Mouse (Mus musculus): ENCODE data around the gene Dpf3. TPM values are rescaled to one million over a fixed set of nuclear protein-coding genes. Genes with fewer than 3 reads are reported as not detected.

Dpf3 gene
- polyA plus RNA-seq, 1 experiment from 2014 or later: 29.4 TPM

DNA sequence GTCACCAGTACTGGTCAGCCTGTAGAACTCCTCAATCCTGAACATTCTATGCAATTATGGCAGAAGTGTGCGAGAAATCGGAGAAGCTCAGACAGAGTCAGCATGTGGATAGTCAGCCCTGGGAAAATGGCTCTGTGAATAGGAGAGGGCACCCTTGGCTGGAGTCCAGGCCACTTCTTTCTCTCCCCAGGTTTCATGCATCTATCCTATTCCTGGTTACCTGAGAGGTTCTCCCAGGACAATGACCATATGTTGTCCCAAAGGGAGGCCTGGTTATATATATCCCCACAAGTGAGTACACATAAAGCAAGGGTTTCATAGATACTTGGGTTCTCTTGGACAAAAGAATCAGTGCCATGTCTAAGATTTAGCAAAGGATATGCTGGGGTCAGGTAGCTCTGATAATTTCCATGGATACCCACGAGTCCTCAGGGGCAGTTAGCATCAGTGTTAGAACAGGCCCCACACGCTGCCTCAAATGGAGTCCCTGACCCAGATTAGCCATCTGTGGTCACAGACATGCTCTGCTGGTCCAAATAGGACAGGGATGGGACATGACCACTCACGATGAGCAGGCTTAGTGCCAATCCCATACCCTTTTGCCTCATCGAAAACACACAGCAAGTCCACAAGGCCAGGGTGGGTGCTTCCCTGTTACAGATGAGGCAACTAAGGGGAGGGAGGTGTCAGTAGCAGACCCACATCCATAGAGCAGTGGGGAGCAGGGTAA is 203.8 kb downstream of the Dpf3 start:
- H3K36me3 ChIP-seq: peaks cover 29% of the 10 kb centered on the region
- DNase-seq (ENCODE audit: low spot score): no peak
- no peak overlapping the region for H3K27ac ChIP-seq
- H3K9me3 ChIP-seq: no peaks in the 10 kb centered on the region
- 92% methylated on average over 6 of the region's 6 CpGs for WGBS
- H3K4me3 ChIP-seq: no peak overlapping the region
- H3K4me1 ChIP-seq: peaks cover 27% of the 10 kb centered on the region
- no peaks in the 10 kb centered on the region for H3K27me3 ChIP-seq (ENCODE audit: insufficient read depth, poor library complexity, severe bottlenecking)

DNA sequence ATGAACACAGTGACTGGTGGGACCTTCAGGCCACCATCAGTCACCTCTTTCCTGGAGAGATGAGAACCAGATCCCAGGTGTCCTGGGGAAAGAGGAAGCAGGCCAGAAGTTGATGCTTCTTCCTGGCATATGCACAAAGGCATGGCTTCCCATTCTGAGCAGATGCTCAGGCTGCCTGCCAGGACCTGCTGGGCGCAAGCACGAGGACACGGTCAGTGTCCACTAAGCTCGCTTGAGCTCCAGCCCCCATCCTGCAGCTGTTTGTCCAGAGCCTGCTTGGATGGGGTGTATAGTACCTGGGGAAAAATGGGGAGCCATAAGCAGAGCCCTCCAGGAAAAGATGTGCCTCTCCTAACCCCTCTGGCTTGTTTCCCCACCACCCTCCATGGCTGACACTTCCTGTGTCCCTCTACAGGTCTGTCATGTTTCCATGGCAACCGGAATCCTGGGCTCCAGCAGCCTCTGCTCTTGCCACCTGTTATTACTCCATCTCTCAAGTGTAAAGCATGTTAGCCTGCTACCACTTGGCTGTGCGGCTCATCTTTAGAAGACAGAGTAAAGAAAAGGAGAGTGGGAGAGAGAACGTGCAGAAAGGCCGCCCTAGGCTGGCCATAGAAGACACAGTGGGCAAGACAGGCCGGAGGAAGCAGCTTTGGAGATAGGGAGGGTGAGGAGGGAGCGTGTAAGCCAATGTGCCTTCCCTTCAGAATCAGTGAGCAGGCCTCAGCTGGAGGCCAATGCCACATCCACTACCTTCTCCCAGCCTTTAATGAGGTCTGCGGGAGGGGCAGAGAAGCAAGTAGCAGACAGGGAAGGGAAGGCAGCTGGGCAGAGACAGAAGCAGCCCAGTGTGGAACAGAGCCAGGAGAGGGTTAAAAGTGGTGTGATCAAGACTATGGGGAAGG is 209.7 kb downstream of the Dpf3 start:
- Histone ChIP-seq H3K27ac (no peak overlapping the region), H3K9me3 (no peaks in the 10 kb centered on the region), H3K4me1 (peaks cover 27% of the 10 kb centered on the region), H3K36me3 (peaks cover 16% of the 10 kb centered on the region), H3K4me3 (no peak overlapping the region), H3K27me3 (ENCODE audit: insufficient read depth, poor library complexity, severe bottlenecking) (no peaks in the 10 kb centered on the region)
- DNase-seq (ENCODE audit: low spot score): no peak
- 69% methylated on average over 11 of the region's 11 CpGs for WGBS

DNA sequence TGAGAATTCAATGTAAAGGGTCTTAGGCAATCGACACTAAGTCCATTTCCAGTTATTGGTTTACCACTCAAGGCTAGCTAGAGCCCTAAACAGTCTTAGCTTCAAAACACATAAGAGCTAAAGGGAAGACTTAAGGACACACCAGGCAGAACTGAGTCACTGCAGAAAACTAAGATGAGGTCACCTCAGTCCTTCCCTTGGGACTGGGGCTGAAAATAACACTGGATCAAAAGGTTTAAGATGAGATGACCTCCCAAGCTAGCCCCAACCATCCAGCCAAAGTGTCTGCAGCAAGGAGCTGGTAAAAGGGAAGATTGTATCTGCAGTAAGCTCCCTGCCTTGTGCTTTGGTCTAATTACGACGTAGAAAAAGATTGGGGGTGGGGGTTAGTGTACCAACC is 216.3 kb downstream of the Dpf3 start:
- H3K27me3 ChIP-seq (ENCODE audit: insufficient read depth, poor library complexity, severe bottlenecking): no peaks in the 10 kb centered on the region
- no peaks in the 10 kb centered on the region for H3K9me3 ChIP-seq
- H3K4me3 ChIP-seq: no peak overlapping the region
- peaks cover 32% of the 10 kb centered on the region for H3K36me3 ChIP-seq
- peaks cover 16% of the 10 kb centered on the region for H3K4me1 ChIP-seq
- no peak for DNase-seq (ENCODE audit: low spot score)
- no peak overlapping the region for H3K27ac ChIP-seq
- 91% methylated on average over 3 of the region's 3 CpGs for WGBS

- Histone ChIP-seq H3K4me3 (no peak overlapping the region), H3K27ac (no peak overlapping the region; the same call in 1 of the 2 replicates), H3K36me3 (peaks cover 36% of the 10 kb centered on the region), H3K9me3 (no peaks in the 10 kb centered on the region), H3K4me1 (peaks cover 16% of the 10 kb centered on the region), H3K27me3 (ENCODE audit: insufficient read depth, poor library complexity, severe bottlenecking) (no peaks in the 10 kb centered on the region)
- DNase-seq (ENCODE audit: low spot score): no peak
- WGBS: 63% methylated on average over 11 of the region's 11 CpGs
Observed at GRCm38 (mm10) chr12:83268504-83268922, 219.0 kb downstream of the Dpf3 start.

DNA sequence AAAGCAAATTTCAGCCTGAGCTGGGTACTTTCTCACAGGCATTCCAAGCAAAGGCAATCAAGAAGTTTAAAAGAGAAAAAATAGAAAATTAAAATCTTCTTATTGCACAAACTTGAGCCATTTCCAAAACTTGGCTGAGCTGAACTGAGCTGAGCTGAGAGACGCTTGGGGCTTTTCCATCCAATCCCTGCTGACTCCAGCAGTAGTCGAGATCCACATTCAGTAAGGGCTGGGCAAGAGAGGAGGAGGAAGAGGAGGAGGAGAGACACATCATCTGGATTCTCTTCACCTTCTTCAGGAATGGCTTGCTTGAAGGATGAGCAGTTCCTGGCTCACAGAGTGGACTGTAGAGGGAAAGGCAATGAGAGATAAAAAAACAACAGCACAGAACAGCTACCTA is 227.0 kb downstream of the Dpf3 start:
- no peak overlapping the region for H3K27ac ChIP-seq
- H3K9me3 ChIP-seq: no peaks in the 10 kb centered on the region
- H3K4me1 ChIP-seq: no peaks in the 10 kb centered on the region
- no peak for DNase-seq (ENCODE audit: low spot score)
- H3K27me3 ChIP-seq (ENCODE audit: insufficient read depth, poor library complexity, severe bottlenecking): no peaks in the 10 kb centered on the region
- 72% methylated on average over 2 of the region's 2 CpGs for WGBS
- H3K4me3 ChIP-seq: no peak overlapping the region
- peaks cover 13% of the 10 kb centered on the region; the same call in 1 of the 2 replicates for H3K36me3 ChIP-seq

- Histone ChIP-seq H3K4me1 (no peaks in the 10 kb centered on the region), H3K4me3 (no peak overlapping the region), H3K36me3 (peaks cover 9% of the 10 kb centered on the region), H3K27me3 (ENCODE audit: insufficient read depth, poor library complexity, severe bottlenecking) (no peaks in the 10 kb centered on the region), H3K27ac (no peak overlapping the region), H3K9me3 (no peaks in the 10 kb centered on the region)
- no peak for DNase-seq (ENCODE audit: low spot score)
- 82% methylated on average over 4 of the region's 4 CpGs for WGBS
Observed at GRCm38 (mm10) chr12:83254399-83254798, 233.1 kb downstream of the Dpf3 start.

DNA sequence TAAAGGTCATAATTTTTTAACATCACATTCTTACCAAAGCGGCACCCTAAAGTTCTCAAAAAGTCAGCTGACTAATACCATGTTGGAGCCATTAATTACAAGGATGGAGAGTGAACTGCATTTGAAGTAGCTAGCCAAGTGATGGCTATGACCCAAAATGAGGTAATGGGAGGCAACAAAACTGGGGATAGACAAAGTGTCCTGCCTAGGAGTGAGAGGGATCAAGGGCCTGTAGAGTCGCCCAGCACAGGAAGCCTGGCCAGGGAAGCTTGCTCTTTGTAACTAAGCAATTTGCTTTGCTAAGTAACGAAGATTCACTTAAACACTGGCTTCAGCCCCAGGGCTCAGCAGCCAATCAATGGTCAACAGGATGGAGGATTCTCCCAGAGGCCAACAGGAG is 238.4 kb downstream of the Dpf3 start:
- H3K27me3 ChIP-seq (ENCODE audit: insufficient read depth, poor library complexity, severe bottlenecking): no peaks in the 10 kb centered on the region
- no peaks in the 10 kb centered on the region for H3K9me3 ChIP-seq
- H3K36me3 ChIP-seq: peaks cover 9% of the 10 kb centered on the region
- no peak overlapping the region for H3K27ac ChIP-seq
- no peak overlapping the region for H3K4me3 ChIP-seq
- no peak for DNase-seq (ENCODE audit: low spot score)
- 80% methylated on average over 3 of the region's 3 CpGs for WGBS
- peaks cover 11% of the 10 kb centered on the region for H3K4me1 ChIP-seq

- Histone ChIP-seq H3K9me3 (no peaks in the 10 kb centered on the region), H3K4me3 (no peak overlapping the region), H3K36me3 (peaks cover 9% of the 10 kb centered on the region), H3K27me3 (ENCODE audit: insufficient read depth, poor library complexity, severe bottlenecking) (no peaks in the 10 kb centered on the region), H3K4me1 (peaks cover 11% of the 10 kb centered on the region), H3K27ac (no peak overlapping the region)
- WGBS: 84% methylated on average over 2 of the region's 2 CpGs
- no peak for DNase-seq (ENCODE audit: low spot score)
Observed at GRCm38 (mm10) chr12:83248636-83249035, 238.9 kb downstream of the Dpf3 start.

- peaks cover 11% of the 10 kb centered on the region for H3K4me1 ChIP-seq
- no peak overlapping the region for H3K27ac ChIP-seq
- peaks cover 9% of the 10 kb centered on the region for H3K36me3 ChIP-seq
- H3K9me3 ChIP-seq: no peaks in the 10 kb centered on the region
- DNase-seq (ENCODE audit: low spot score): no peak
- no peak overlapping the region for H3K4me3 ChIP-seq
- H3K27me3 ChIP-seq (ENCODE audit: insufficient read depth, poor library complexity, severe bottlenecking): no peaks in the 10 kb centered on the region
- 51% methylated on average over 3 of the region's 3 CpGs for WGBS
Observed at GRCm38 (mm10) chr12:83247669-83248068, 239.8 kb downstream of the Dpf3 start.

- Histone ChIP-seq H3K27me3 (ENCODE audit: insufficient read depth, poor library complexity, severe bottlenecking) (no peaks in the 10 kb centered on the region), H3K36me3 (peaks cover 3% of the 10 kb centered on the region; the same call in 1 of the 2 replicates), H3K27ac (peak overlapping the region; percentile 17; the same call in 1 of the 2 replicates), H3K4me1 (peaks cover 19% of the 10 kb centered on the region), H3K9me3 (no peaks in the 10 kb centered on the region), H3K4me3 (no peak overlapping the region)
- whole genome bisulfite sequencing: 49% methylated on average over 3 of the region's 3 CpGs
- DNase-seq (ENCODE audit: low spot score): no peak
Observed at GRCm38 (mm10) chr12:83241022-83241421, 246.5 kb downstream of the Dpf3 start.

GRCm38 (mm10) chr12:83240571-83240970 is 246.9 kb downstream of the Dpf3 start:
- Histone ChIP-seq H3K36me3 (peaks cover 3% of the 10 kb centered on the region; the same call in 1 of the 2 replicates), H3K4me1 (peaks cover 19% of the 10 kb centered on the region), H3K27ac (no peak overlapping the region), H3K27me3 (ENCODE audit: insufficient read depth, poor library complexity, severe bottlenecking) (no peaks in the 10 kb centered on the region), H3K9me3 (no peaks in the 10 kb centered on the region), H3K4me3 (no peak overlapping the region)
- no peak for DNase-seq (ENCODE audit: low spot score)

GRCm38 (mm10) chr12:83235781-83236180 is 251.7 kb downstream of the Dpf3 start:
- Histone ChIP-seq H3K27me3 (ENCODE audit: insufficient read depth, poor library complexity, severe bottlenecking) (no peaks in the 10 kb centered on the region), H3K36me3 (no peaks in the 10 kb centered on the region), H3K4me3 (no peak overlapping the region), H3K9me3 (no peaks in the 10 kb centered on the region), H3K4me1 (peaks cover 27% of the 10 kb centered on the region), H3K27ac (no peak overlapping the region)
- no peak for DNase-seq (ENCODE audit: low spot score)
- 91% methylated on average over 6 of the region's 6 CpGs for WGBS

GRCm38 (mm10) chr12:83234981-83235380 is 252.5 kb downstream of the Dpf3 start:
- Histone ChIP-seq H3K27ac (no peak overlapping the region), H3K27me3 (ENCODE audit: insufficient read depth, poor library complexity, severe bottlenecking) (no peaks in the 10 kb centered on the region), H3K9me3 (0 out of 2 replicates have a peak, but pooled peaks cover 2% of the 10 kb centered on the region), H3K4me3 (no peak overlapping the region), H3K36me3 (no peaks in the 10 kb centered on the region), H3K4me1 (peaks cover 19% of the 10 kb centered on the region)
- 51% methylated on average over 2 of the region's 2 CpGs for WGBS
- no peak for DNase-seq (ENCODE audit: low spot score)
